Mouse (Mus musculus) CH12.LX (cell line): ENCODE measurements at regions not wholly inside any gene's neighbourhood (a gene's known extent, or its start where the extent isn't known, plus 50 kb on each side); places are given as distances from the start of the nearest gene placed in this dataset.
A peak's percentile ranks its signal among the peaks of the same experiment; 100 is the strongest.

Experiments used
- DNase-seq: peaks from one replicate; pipeline ENCODE4 v3.0.0-alpha.2; 2013; ENCODE audit errors: extremely low read depth
- H3K27ac ChIP-seq: 2 replicates; pipeline ENCODE4 v1.5.1; 2012; ENCODE audit warnings: low read depth, mild to moderate bottlenecking, control low read depth, moderate library complexity; ENCODE audit not compliant: insufficient read depth
- H3K27me3 ChIP-seq: replicated peaks from 2 replicates; pipeline ENCODE3; 2012; ENCODE audit warnings: inconsistent platforms
- H3K36me3 ChIP-seq, 2 experiments: replicated peaks in 1 of 2; 2 replicates each; pipeline versions ENCODE3 to v1.6.1; 2012; ENCODE audit warnings: inconsistent platforms in 1 of 2, low read length in 1 of 2, mild to moderate bottlenecking in 1 of 2, mixed read lengths in 1 of 2, moderate library complexity in 1 of 2; ENCODE audit not compliant: control insufficient read depth in 1 of 2, insufficient read depth in 1 of 2
- H3K4me1 ChIP-seq, 2 experiments: 2 replicates each; pipeline ENCODE4 v1.6.1; 2012; ENCODE audit warnings: inconsistent platforms in 1 of 2, moderate library complexity in 1 of 2; ENCODE audit not compliant: insufficient read depth in 2 of 2, control insufficient read depth in 1 of 2
- H3K4me2 ChIP-seq: 2 replicates; pipeline ENCODE4 v1.6.1; 2012; ENCODE audit warnings: low read depth, mild to moderate bottlenecking, control low read depth; ENCODE audit not compliant: poor library complexity, insufficient read depth, severe bottlenecking
- H3K4me3 ChIP-seq, 3 experiments: fragments of 150-350 bp in 1 of 3; sonication (generic) in 1 of 3; replicated peaks in 1 of 3; 2 replicates each; pipeline versions ENCODE3 to v1.5.1; 2011 to 2012; ENCODE audit warnings: low read depth in 2 of 3, low read length in 2 of 3, mild to moderate bottlenecking in 2 of 3, moderate library complexity in 2 of 3, control low read depth in 1 of 3, improper control_type of control experiment in 1 of 3, inconsistent platforms in 1 of 3, mixed read lengths in 1 of 3; ENCODE audit not compliant: poor library complexity in 1 of 3
- H3K79me2 ChIP-seq: replicated peaks from 2 replicates; pipeline ENCODE4 v1.6.1; 2012; ENCODE audit warnings: mild to moderate bottlenecking, moderate library complexity; ENCODE audit not compliant: control insufficient read depth, poor library complexity, insufficient read depth, severe bottlenecking; ENCODE audit errors: extremely low read depth
- H3K9ac ChIP-seq: 2 replicates; pipeline ENCODE4 v1.6.1; 2012; ENCODE audit warnings: low read depth, mild to moderate bottlenecking, control low read depth, moderate library complexity; ENCODE audit not compliant: insufficient read depth
- H3K9me3 ChIP-seq: replicated peaks from 2 replicates; pipeline ENCODE3; 2012; ENCODE audit warnings: low read length, inconsistent platforms, mixed read lengths
- BHLHE40 ChIP-seq: IDR thresholded peaks from 2 replicates; pipeline ENCODE4 v1.6.1; 2011; ENCODE audit warnings: mild to moderate bottlenecking, low read depth, low read length, improper control_type of control experiment
- CHD1 ChIP-seq: IDR thresholded peaks from 2 replicates; pipeline ENCODE4 v1.6.1; 2012; ENCODE audit warnings: low read depth, low read length, improper control_type of control experiment, inconsistent platforms
- CHD2 ChIP-seq: IDR thresholded peaks from 2 replicates; pipeline ENCODE4 v1.6.1; 2011; ENCODE audit warnings: low read length, improper control_type of control experiment
- CTCF ChIP-seq, 2 experiments: IDR thresholded peaks in 1 of 2; conservative IDR thresholded peaks in 1 of 2; 2 replicates each; pipeline ENCODE4 v1.5.1; 2011 to 2012; ENCODE audit warnings: low read depth in 2 of 2, low read length in 2 of 2, improper control_type of control experiment in 1 of 2, inconsistent platforms in 1 of 2, mild to moderate bottlenecking in 1 of 2, moderate library complexity in 1 of 2
- E2F4 ChIP-seq: IDR thresholded peaks from 2 replicates; pipeline ENCODE4 v1.6.1; 2011; ENCODE audit warnings: low read depth, low read length, improper control_type of control experiment; ENCODE audit not compliant: insufficient replicate concordance
- EP300 ChIP-seq: IDR thresholded peaks from 2 replicates; pipeline ENCODE4 v1.6.1; 2011; ENCODE audit warnings: low read length, improper control_type of control experiment
- IRF4 ChIP-seq: IDR thresholded peaks from 2 replicates; pipeline ENCODE4 v1.6.1; 2014; ENCODE audit warnings: low read depth, mild to moderate bottlenecking, inconsistent platforms, low read length, improper control_type of control experiment
- JUN ChIP-seq: IDR thresholded peaks from 2 replicates; pipeline ENCODE4 v1.6.1; 2011; ENCODE audit warnings: low read depth, mild to moderate bottlenecking, low read length, improper control_type of control experiment, moderate library complexity; ENCODE audit not compliant: insufficient read depth
- MAX ChIP-seq: IDR thresholded peaks from 2 replicates; pipeline ENCODE4 v1.6.1; 2011; ENCODE audit warnings: low read length, improper control_type of control experiment
- MAZ ChIP-seq: IDR thresholded peaks from 2 replicates; pipeline ENCODE4 v1.6.1; 2012; ENCODE audit warnings: low read depth, mild to moderate bottlenecking, inconsistent platforms, low read length, improper control_type of control experiment, moderate library complexity
- MEF2A ChIP-seq: IDR thresholded peaks from 2 replicates; pipeline ENCODE4 v1.6.1; 2014; ENCODE audit warnings: low read depth, mild to moderate bottlenecking, inconsistent platforms, low read length, improper control_type of control experiment, borderline replicate concordance
- NRF1 ChIP-seq: IDR thresholded peaks from 2 replicates; pipeline ENCODE4 v1.6.1; 2014; ENCODE audit warnings: low read depth, mild to moderate bottlenecking, inconsistent platforms, low read length, improper control_type of control experiment, moderate library complexity
- PAX5 ChIP-seq: IDR thresholded peaks from 2 replicates; pipeline ENCODE4 v1.6.1; 2012; ENCODE audit warnings: low read length, inconsistent platforms, mixed read lengths
- RAD21 ChIP-seq: IDR thresholded peaks from 2 replicates; pipeline ENCODE4 v1.6.1; 2011; ENCODE audit warnings: low read depth, mild to moderate bottlenecking, low read length, improper control_type of control experiment, moderate library complexity
- RCOR1 ChIP-seq: conservative IDR thresholded peaks from 2 replicates; pipeline ENCODE4 v1.6.1; 2012; ENCODE audit warnings: low read depth, mild to moderate bottlenecking, inconsistent platforms, low read length, improper control_type of control experiment
- SMC3 ChIP-seq: IDR thresholded peaks from 2 replicates; pipeline ENCODE4 v1.6.1; 2011; ENCODE audit warnings: low read depth, low read length, improper control_type of control experiment
- TBP ChIP-seq: conservative IDR thresholded peaks from 2 replicates; pipeline ENCODE4 v1.6.1; 2011; ENCODE audit warnings: low read depth, low read length, improper control_type of control experiment
- TCF12 ChIP-seq: IDR thresholded peaks from 2 replicates; pipeline ENCODE4 v1.6.1; 2014; ENCODE audit warnings: low read depth, mild to moderate bottlenecking, inconsistent platforms, low read length, improper control_type of control experiment
- UBTF ChIP-seq: IDR thresholded peaks from 2 replicates; pipeline ENCODE4 v1.6.1; 2012; ENCODE audit warnings: low read depth, mild to moderate bottlenecking, inconsistent platforms, low read length, improper control_type of control experiment, moderate library complexity
- USF1 ChIP-seq: IDR thresholded peaks from 2 replicates; pipeline ENCODE4 v1.6.1; 2014; ENCODE audit warnings: low read depth, mild to moderate bottlenecking, inconsistent platforms, low read length, improper control_type of control experiment
- USF2 ChIP-seq: conservative IDR thresholded peaks from 2 replicates; pipeline ENCODE4 v1.6.1; 2011; ENCODE audit warnings: low read depth, low read length, improper control_type of control experiment
- ZC3H11A ChIP-seq: IDR thresholded peaks from 2 replicates; pipeline ENCODE4 v1.6.1; 2012; ENCODE audit warnings: low read depth, mild to moderate bottlenecking, inconsistent platforms, low read length, improper control_type of control experiment
- ZKSCAN1 ChIP-seq: IDR thresholded peaks from 2 replicates; pipeline ENCODE4 v1.6.1; 2012; ENCODE audit warnings: low read depth, inconsistent platforms, low read length, improper control_type of control experiment, borderline replicate concordance
- dilution Hi-C: fragments of 300-500 bp; cut with MboI; formaldehyde crosslinking; loops from 2 replicates; pipeline ENCODE4 v1.14.3; 2020; ENCODE audit warnings: low sequenced_read_pairs; ENCODE audit not compliant: extremely low pct_unique_long_range_greater_than_20kb, extremely low pct_ligation_motif_present
- in situ Hi-C: fragments of 300-500 bp; cut with MboI; formaldehyde crosslinking; loops from 3 replicates; pipeline ENCODE4 v1.14.3; 2019; ENCODE audit warnings: low sequenced_read_pairs, low pct_ligation_motif_present, low pct_unique_long_range_greater_than_20kb, mixed read lengths

GRCm38 (mm10) chrX:21350503-21350902 is 133.8 kb upstream of the Agtr2 start:
- no peak overlapping the region for H3K27ac ChIP-seq
- H3K9ac ChIP-seq = no peak overlapping the region
- dilution Hi-C loops = no loop called here
- H3K36me3 ChIP-seq = no peaks in the 10 kb centered on the region
- H3K4me1 ChIP-seq = no peaks in the 10 kb centered on the region
- peak; percentile 0 for DNase-seq
- in situ Hi-C loops = no loop called here
- no peaks in the 10 kb centered on the region for H3K27me3 ChIP-seq
- no peak for TF ChIP-seq RCOR1
- TF ChIP-seq TBP = no peak
- no peak for TF ChIP-seq TCF12
- TF ChIP-seq RAD21 = peak; percentile 72
- TF ChIP-seq CTCF (conservative IDR thresholded peaks at IDR 0.05 in 1 of 2, IDR thresholded peaks at IDR 0.05 in 1 of 2; ENCODE audit: low read depth in 2 of 2, low read length in 2 of 2) = peak; percentile 51 to 75; a peak in 3 of 4 replicates
- no peak for TF ChIP-seq USF1
- TF ChIP-seq SMC3 = peak; percentile 20
- TF ChIP-seq BHLHE40 = no peak
- no peak for TF ChIP-seq UBTF
- TF ChIP-seq, all 38 proteins: peak for 3
- no peak overlapping the region for H3K4me2 ChIP-seq
- H3K4me3 ChIP-seq = no peak overlapping the region
- no peaks in the 10 kb centered on the region for H3K79me2 ChIP-seq
- no peaks in the 10 kb centered on the region for H3K9me3 ChIP-seq

GRCm38 (mm10) chrX:21352350-21352749 is 132.0 kb upstream of the Agtr2 start:
- H3K4me1 ChIP-seq = no peaks in the 10 kb centered on the region
- no peak overlapping the region for H3K4me3 ChIP-seq
- peak; percentile 24 for DNase-seq
- in situ Hi-C loops (no loop called here), dilution Hi-C loops (no loop called here)
- no peaks in the 10 kb centered on the region for H3K36me3 ChIP-seq
- no peak overlapping the region for H3K27ac ChIP-seq
- no peak overlapping the region for H3K4me2 ChIP-seq
- TF ChIP-seq CTCF (conservative IDR thresholded peaks at IDR 0.05 in 1 of 2, IDR thresholded peaks at IDR 0.05 in 1 of 2; ENCODE audit: low read depth in 2 of 2, low read length in 2 of 2) (peak; percentile 41 to 46; a peak in 3 of 4 replicates), RAD21 (no peak)
- no peaks in the 10 kb centered on the region for H3K9me3 ChIP-seq
- H3K9ac ChIP-seq = no peak overlapping the region
- no peaks in the 10 kb centered on the region for H3K79me2 ChIP-seq
- no peaks in the 10 kb centered on the region for H3K27me3 ChIP-seq

GRCm38 (mm10) chrX:21360771-21361667 is 123.3 kb upstream of the Agtr2 start:
- H3K4me2 ChIP-seq = peak overlapping the region; percentile 52
- H3K9me3 ChIP-seq = no peaks in the 10 kb centered on the region
- peak overlapping the region; percentile 53 for H3K9ac ChIP-seq
- no peak overlapping the region for H3K27ac ChIP-seq
- peak overlapping the region in 2 of 3 experiments; percentile 10 to 59 for H3K4me3 ChIP-seq
- peaks cover 0 to 3% of the 10 kb centered on the region in 2 experiments; a peak in 1 of 4 replicates for H3K4me1 ChIP-seq
- no peak for DNase-seq
- no peaks in the 10 kb centered on the region; the same call in 1 of the 2 replicates for H3K79me2 ChIP-seq
- no peaks in the 10 kb centered on the region for H3K36me3 ChIP-seq
- in situ Hi-C loops = no loop called here
- no peaks in the 10 kb centered on the region for H3K27me3 ChIP-seq
- dilution Hi-C loops = no loop called here
- TF ChIP-seq MAZ (no peak), PAX5 (no peak), JUN (no peak), MAX (no peak), MEF2A (no peak), EP300 (no peak), NRF1 (peak; percentile 59), BHLHE40 (peak; percentile 31; the same call in 1 of the 2 replicates), TCF12 (no peak; the same call in none of the 2 replicates), TBP (no peak), ZC3H11A (no peak), CHD1 (no peak), USF2 (no peak), ZKSCAN1 (no peak), CHD2 (no peak), E2F4 (no peak), UBTF (no peak), IRF4 (peak; percentile 18; the same call in 1 of the 2 replicates)
